Mouse (Mus musculus): Measurements from ENCODE around the gene Slc1a2. TPM values are rescaled to one million over a fixed set of nuclear protein-coding genes. Genes with fewer than 3 reads are reported as not detected.

The Slc1a2 gene
- total and polyA plus RNA-seq, 3 experiments = 1.3 to 1.6 (median 1.3) TPM

DNA sequence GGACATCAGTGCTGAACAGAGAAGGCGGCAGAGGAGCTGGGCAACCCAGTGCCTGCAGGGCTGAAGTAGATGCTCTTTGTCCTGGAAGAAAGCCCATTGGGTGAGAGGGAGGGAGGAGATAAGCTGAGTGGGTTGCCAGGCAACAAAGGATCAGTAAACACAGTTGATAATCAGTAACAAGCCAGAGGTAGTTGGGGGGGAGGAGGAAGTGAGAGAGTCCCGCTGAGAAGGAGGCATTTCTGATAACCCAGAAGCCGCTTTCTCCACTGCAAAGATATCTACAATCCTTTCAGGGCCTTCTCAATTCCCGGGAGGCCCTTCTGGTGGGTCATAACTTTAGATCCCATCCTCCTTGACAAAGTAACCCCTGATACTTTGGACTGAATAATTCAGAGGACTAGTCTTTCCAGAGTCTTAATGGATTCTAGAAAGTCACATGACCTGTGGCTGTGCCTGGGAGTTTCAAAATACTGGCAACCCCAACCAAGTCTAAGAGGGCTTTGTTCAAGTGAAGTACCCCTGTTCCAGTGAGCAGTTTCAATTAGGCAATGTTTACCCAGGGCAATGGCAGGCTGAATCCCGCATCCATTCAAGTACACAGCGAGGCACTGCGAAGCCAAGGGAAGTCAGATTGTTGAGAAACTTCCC, 86.9 kb downstream of the Slc1a2 start:
- dilution Hi-C loops (cut with MboI; ENCODE audit: extremely low pct_ligation_motif_present, extremely low pct_unique_long_range_greater_than_20kb, low sequenced_read_pairs) = no loop called here
- Histone ChIP-seq H3K27me3 (replicated peaks) (no peaks in the 10 kb centered on the region), H3K36me3 (replicated peaks in 1 of 2; ENCODE audit: control insufficient read depth in 1 of 2, insufficient read depth in 1 of 2, low read length in 1 of 2) (no peaks in the 10 kb centered on the region), H3K4me3 (replicated peaks in 1 of 3; ENCODE audit: low read depth in 2 of 3, low read length in 2 of 3, poor library complexity in 1 of 3) (no peak overlapping the region), H3K9me3 (replicated peaks; ENCODE audit: low read length) (no peaks in the 10 kb centered on the region), H3K4me1 (ENCODE audit: control insufficient read depth in 1 of 2, insufficient read depth in 2 of 2) (peaks cover 40 to 93% of the 10 kb centered on the region in 2 experiments), H3K27ac (ENCODE audit: insufficient read depth, low read depth) (peak overlapping the region; percentile 82), H3K9ac (ENCODE audit: insufficient read depth, low read depth) (peak overlapping the region; percentile 49), H3K4me2 (ENCODE audit: insufficient read depth, low read depth, poor library complexity, severe bottlenecking) (peak overlapping the region; percentile 65), H3K79me2 (replicated peaks; ENCODE audit: control insufficient read depth, extremely low read depth, insufficient read depth, poor library complexity, severe bottlenecking) (no peaks in the 10 kb centered on the region)
- DNase-seq (ENCODE audit: extremely low read depth) = peak; percentile 97
- TF ChIP-seq CHD2 (IDR thresholded peaks at IDR 0.05; ENCODE audit: low read length) (no peak), JUND (conservative IDR thresholded peaks at IDR 0.05; ENCODE audit: low read depth, low read length) (no peak), ZNF384 (IDR thresholded peaks at IDR 0.05; ENCODE audit: low read depth, low read length) (no peak), HCFC1 (IDR thresholded peaks at IDR 0.05; ENCODE audit: low read depth, low read length) (no peak), MAFK (IDR thresholded peaks at IDR 0.05; ENCODE audit: insufficient replicate concordance, low read length) (no peak), NRF1 (IDR thresholded peaks at IDR 0.05; ENCODE audit: low read depth, low read length) (no peak), EP300 (IDR thresholded peaks at IDR 0.05; ENCODE audit: low read length) (peak; percentile 75), ZC3H11A (IDR thresholded peaks at IDR 0.05; ENCODE audit: low read depth, low read length) (no peak), UBTF (IDR thresholded peaks at IDR 0.05; ENCODE audit: low read depth, low read length) (no peak), SIN3A (IDR thresholded peaks at IDR 0.05; ENCODE audit: low read length) (no peak), SMC3 (IDR thresholded peaks at IDR 0.05; ENCODE audit: low read depth, low read length) (no peak), MAX (IDR thresholded peaks at IDR 0.05; ENCODE audit: low read length) (no peak), JUN (IDR thresholded peaks at IDR 0.05; ENCODE audit: insufficient read depth, low read depth, low read length) (no peak), TBP (conservative IDR thresholded peaks at IDR 0.05; ENCODE audit: low read depth, low read length) (0 out of 2 replicates have a peak, but pooled peaks have one; percentile 28), GABPA (IDR thresholded peaks at IDR 0.05; ENCODE audit: insufficient replicate concordance, low read depth, low read length) (no peak), POLR2AphosphoS2 (IDR thresholded peaks at IDR 0.05; ENCODE audit: low read depth, low read length) (no peak), MYC (IDR thresholded peaks at IDR 0.05; ENCODE audit: low read depth, low read length) (no peak), USF2 (conservative IDR thresholded peaks at IDR 0.05; ENCODE audit: low read depth, low read length) (peak; percentile 74), MAZ (IDR thresholded peaks at IDR 0.05; ENCODE audit: low read depth, low read length) (no peak), CTCF (conservative IDR thresholded peaks at IDR 0.05 in 1 of 2, IDR thresholded peaks at IDR 0.05 in 1 of 2; ENCODE audit: low read depth in 2 of 2, low read length in 2 of 2) (no peak), KAT2A (IDR thresholded peaks at IDR 0.05; ENCODE audit: insufficient replicate concordance, low read length) (no peak), E2F4 (IDR thresholded peaks at IDR 0.05; ENCODE audit: insufficient replicate concordance, low read depth, low read length) (no peak), TCF12 (IDR thresholded peaks at IDR 0.05; ENCODE audit: low read depth, low read length) (peak; percentile 19; the same call in 1 of the 2 replicates), PAX5 (IDR thresholded peaks at IDR 0.05; ENCODE audit: low read length) (no peak), MEF2A (IDR thresholded peaks at IDR 0.05; ENCODE audit: borderline replicate concordance, low read depth, low read length) (no peak), RCOR1 (conservative IDR thresholded peaks at IDR 0.05; ENCODE audit: low read depth, low read length) (no peak), MXI1 (IDR thresholded peaks at IDR 0.05; ENCODE audit: low read depth, low read length) (peak; percentile 73), ETS1 (conservative IDR thresholded peaks at IDR 0.05; ENCODE audit: low read depth, low read length) (no peak), BHLHE40 (IDR thresholded peaks at IDR 0.05; ENCODE audit: low read depth, low read length) (peak; percentile 75), POLR2A (IDR thresholded peaks at IDR 0.05; ENCODE audit: low read depth, low read length) (0 out of 2 replicates have a peak, but pooled peaks have one; percentile 34), ELF1 (IDR thresholded peaks at IDR 0.05; ENCODE audit: low read depth, low read length) (peak; percentile 57), NELFE (IDR thresholded peaks at IDR 0.05; ENCODE audit: low read depth, low read length) (no peak), ZKSCAN1 (IDR thresholded peaks at IDR 0.05; ENCODE audit: borderline replicate concordance, low read depth, low read length) (no peak), USF1 (IDR thresholded peaks at IDR 0.05; ENCODE audit: low read depth, low read length) (peak; percentile 78), IRF4 (IDR thresholded peaks at IDR 0.05; ENCODE audit: low read depth, low read length) (peak; percentile 82)
- in situ Hi-C loops (cut with MboI; ENCODE audit: low pct_ligation_motif_present, low pct_unique_long_range_greater_than_20kb, low sequenced_read_pairs) = no loop called here
